Mouse (Mus musculus): Measurements from ENCODE around the gene Mtf2.
"Not testable (repeated sequence)": the region's sequence is repeated elsewhere in the genome, so short reads cannot be mapped to it uniquely, and the experiment has no call there.

Gene Mtf2

GRCm38 (mm10) chr5:108065465-108066411 is at the start of gene Mtf2:
Mtf2 (plus strand) TSS chr5:108065674.
- DNase-seq (ENCODE audit: low read depth, low spot score), result peak; percentile 99

- DNase-seq (ENCODE audit: low read depth, low spot score), result no peak
Measured at GRCm38 (mm10) chr5:108017232-108017631, 48.2 kb upstream of the Mtf2 start.

- DNase-seq (ENCODE audit: low read depth, low spot score), result peak; percentile 57
Measured at GRCm38 (mm10) chr5:108019367-108019766, 46.1 kb upstream of the Mtf2 start.

- no peak for DNase-seq (ENCODE audit: low read depth, low spot score)
Measured at GRCm38 (mm10) chr5:108021346-108021745, 44.1 kb upstream of the Mtf2 start.

- no peak for DNase-seq (ENCODE audit: low read depth, low spot score)
Measured at GRCm38 (mm10) chr5:108028230-108028629, 37.2 kb upstream of the Mtf2 start.

GRCm38 (mm10) chr5:108028797-108029536 is 36.5 kb upstream of the Mtf2 start:
- peak; percentile 32 for DNase-seq (ENCODE audit: low read depth, low spot score)

GRCm38 (mm10) chr5:108029968-108030367 is 35.5 kb upstream of the Mtf2 start:
- DNase-seq (ENCODE audit: low read depth, low spot score), result peak; percentile 51

- DNase-seq (ENCODE audit: low read depth, low spot score), result no peak
Measured at GRCm38 (mm10) chr5:108031267-108031666, 34.2 kb upstream of the Mtf2 start.

GRCm38 (mm10) chr5:108034194-108034593 is 31.3 kb upstream of the Mtf2 start:
- peak; percentile 79 for DNase-seq (ENCODE audit: low read depth, low spot score)

GRCm38 (mm10) chr5:108035523-108035922 is 30.0 kb upstream of the Mtf2 start:
- peak; percentile 20 for DNase-seq (ENCODE audit: low read depth, low spot score)

GRCm38 (mm10) chr5:108042061-108042460 is 23.4 kb upstream of the Mtf2 start:
- DNase-seq (ENCODE audit: low read depth, low spot score), result no peak

GRCm38 (mm10) chr5:108043908-108044307 is 21.6 kb upstream of the Mtf2 start:
- no peak for DNase-seq (ENCODE audit: low read depth, low spot score)

GRCm38 (mm10) chr5:108049711-108050268 is 15.7 kb upstream of the Mtf2 start:
- DNase-seq (ENCODE audit: low read depth, low spot score), result no peak

- no peak for DNase-seq (ENCODE audit: low read depth, low spot score)
Measured at GRCm38 (mm10) chr5:108051026-108051425, 14.4 kb upstream of the Mtf2 start.

GRCm38 (mm10) chr5:108051727-108052126 is 13.7 kb upstream of the Mtf2 start:
- not testable (repeated sequence) for DNase-seq (ENCODE audit: low read depth, low spot score)

GRCm38 (mm10) chr5:108052200-108052599 is 13.3 kb upstream of the Mtf2 start:
- peak; percentile 94 for DNase-seq (ENCODE audit: low read depth, low spot score)

GRCm38 (mm10) chr5:108053566-108053965 is 11.9 kb upstream of the Mtf2 start:
- no peak for DNase-seq (ENCODE audit: low read depth, low spot score)

- peak; percentile 95 for DNase-seq (ENCODE audit: low read depth, low spot score)
Measured at GRCm38 (mm10) chr5:108060413-108060812, 5.1 kb upstream of the Mtf2 start.

- DNase-seq (ENCODE audit: low read depth, low spot score), result no peak
Measured at GRCm38 (mm10) chr5:108072301-108072700, 6.8 kb downstream of the Mtf2 start.

- DNase-seq (ENCODE audit: low read depth, low spot score), result peak; percentile 76
Measured at GRCm38 (mm10) chr5:108076241-108076640, 10.8 kb downstream of the Mtf2 start.

- peak; percentile 95 for DNase-seq (ENCODE audit: low read depth, low spot score)
Measured at GRCm38 (mm10) chr5:108076833-108077540, 11.5 kb downstream of the Mtf2 start.
